Mouse (Mus musculus) layer of hippocampus, postnatal 36 days (tissue): ENCODE results near the gene Scgn. TPM values are rescaled to one million over a fixed set of nuclear protein-coding genes. Genes with fewer than 3 reads are reported as not detected.

Experiments used
- DNase-seq, 2 experiments: peaks; one replicate each; pipeline ENCODE4 v3.0.0; 2022
- microRNA-seq, 2 experiments: library from miRNA; unstranded; fragments of <30 nt; microRNA quantifications; one replicate each; pipeline ENCODE4 v1.2.0; 2021
- total RNA-seq, 2 experiments: library from RNA; stranded (reverse); gene quantifications; 2 replicates each; pipeline ENCODE4 v1.2.3; 2021

Scgn gene
- total RNA-seq, 2 experiments from 2014 or later = 0.99 to 1.2 TPM

DNA sequence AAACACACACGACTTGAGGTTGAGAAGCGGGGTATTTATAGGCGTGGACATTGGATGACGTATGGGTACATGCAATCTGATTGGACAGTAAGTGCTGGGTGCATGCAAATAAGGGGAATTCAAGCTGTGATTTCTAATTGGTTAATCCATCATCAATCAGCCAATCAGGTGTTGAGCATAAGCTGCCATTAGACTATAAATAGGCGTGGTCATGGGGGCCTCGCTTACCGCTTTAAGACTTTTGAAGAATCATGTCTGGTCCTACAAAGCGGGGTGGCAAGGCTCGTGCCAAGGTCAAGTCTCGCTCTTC is 56.8 kb downstream of the Scgn start, which contains the start of gene Hist1h2aa:
Hist1h2aa (plus strand) TSS at position 252 of the 310 bp plus-strand sequence.
- DNase-seq = no peak

DNA sequence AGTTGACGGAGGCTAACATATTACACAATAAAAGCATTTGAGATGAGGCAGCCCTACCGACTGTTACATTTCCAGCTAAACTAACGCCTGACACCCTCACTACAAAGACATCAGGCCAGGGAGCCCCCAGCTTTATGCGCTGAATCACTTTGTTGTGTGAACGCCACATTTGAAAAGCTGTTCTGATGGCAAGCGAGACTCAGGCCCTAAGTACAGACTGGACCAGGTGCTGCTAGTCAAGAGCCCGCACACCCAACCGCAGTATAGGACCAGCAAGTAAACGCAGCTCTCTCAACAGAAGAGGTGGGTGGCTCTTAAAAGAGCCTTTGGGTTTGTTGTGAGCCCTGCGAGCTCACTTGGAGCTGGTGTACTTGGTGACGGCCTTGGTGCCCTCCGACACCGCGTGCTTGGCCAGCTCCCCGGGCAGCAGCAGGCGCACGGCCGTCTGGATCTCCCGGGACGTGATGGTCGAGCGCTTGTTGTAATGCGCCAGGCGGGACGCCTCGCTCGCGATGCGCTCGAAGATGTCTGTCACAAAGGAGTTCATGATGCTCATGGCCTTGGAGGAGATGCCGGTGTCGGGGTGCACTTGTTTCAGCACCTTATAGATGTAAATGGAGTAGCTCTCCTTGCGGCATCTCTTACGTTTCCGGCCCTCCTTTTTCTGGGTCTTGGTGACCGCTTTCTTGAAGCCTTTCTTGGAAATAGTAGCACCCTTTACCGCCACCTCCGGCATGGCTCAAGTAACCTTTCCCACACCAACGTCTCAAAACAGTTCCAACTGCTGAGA is 57.4 kb downstream of the Scgn start, which contains the start of gene Hist1h2ba:
Hist1h2ba (minus strand) TSS at position 736 of the 790 bp plus-strand sequence.
- DNase-seq = no peak

DNA sequence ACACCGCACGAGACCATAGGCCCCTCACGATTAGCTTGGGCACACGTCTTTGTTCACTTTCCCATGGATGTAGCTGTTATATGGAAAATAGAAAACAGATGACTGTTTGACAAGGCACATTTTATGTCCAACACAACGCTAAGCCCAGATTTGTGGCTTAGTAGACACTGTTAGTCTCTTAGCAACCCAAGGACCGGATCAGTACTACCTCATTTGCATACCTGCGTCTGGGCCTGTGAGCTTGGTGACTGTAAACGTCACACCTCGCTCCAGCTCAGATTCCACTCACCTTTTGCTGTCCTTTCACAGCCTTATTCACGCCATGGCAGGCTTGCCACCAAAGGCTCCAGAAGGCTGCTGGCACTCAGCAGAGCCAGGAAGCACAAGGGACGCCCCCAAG is 60.1 kb downstream of the Scgn start:
- DNase-seq = no peak

DNA sequence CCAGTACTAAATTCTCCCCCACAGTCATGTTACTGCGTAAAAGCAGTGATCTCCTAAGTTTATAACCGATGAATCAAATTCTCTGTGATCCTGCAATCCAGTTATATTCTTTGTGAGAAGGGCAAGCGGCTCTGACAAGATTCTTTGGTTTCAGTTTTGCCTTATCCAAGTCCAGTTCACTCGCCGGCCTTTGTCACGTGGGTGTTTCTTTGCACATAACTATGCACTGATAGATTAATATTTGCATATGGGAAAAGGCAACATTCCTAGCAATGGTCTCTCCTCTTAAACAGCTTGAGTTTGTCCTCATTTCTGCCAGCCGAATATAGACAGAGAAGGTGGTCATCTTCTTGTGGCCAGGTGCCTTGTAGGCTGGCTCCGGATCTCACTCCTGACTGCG is 60.6 kb downstream of the Scgn start:
- no peak for DNase-seq

DNA sequence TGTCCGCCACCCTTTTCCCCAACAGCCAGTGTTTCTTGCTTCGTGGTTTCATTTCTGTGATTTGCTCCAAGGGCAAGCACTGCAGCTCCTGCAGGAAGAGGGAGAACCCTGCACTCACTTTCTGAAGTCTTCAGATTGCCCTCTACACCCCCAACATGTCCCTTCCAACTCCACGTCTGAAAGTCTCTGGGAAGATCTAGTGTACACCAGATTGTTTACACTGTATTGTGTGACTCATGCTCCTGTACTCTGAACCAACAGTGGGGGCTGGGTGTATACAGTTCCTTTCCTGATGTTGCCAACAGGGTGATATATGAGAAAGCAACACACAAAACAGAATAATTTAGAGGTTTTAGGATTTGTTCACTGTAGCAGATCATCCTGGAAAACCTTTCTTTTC is 62.4 kb downstream of the Scgn start:
- DNase-seq = no peak

DNA sequence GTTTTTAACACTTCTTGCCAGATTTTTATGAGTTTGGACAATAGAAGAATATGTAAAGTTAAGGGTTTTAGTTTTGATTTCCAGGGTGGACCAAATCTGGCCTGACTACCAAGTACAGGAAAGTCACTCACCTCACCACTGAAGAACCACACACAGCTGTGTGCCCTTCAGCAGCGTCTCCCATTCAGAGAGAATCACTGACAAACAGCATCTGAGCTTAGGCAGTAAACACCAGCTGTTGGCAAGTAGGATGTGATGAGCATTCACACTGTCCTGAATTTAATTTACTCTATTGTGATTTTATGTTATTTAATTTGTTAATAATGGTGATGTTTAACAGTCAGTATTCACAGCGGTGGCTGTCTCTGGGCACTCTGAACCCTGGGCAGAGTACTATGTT is 65.2 kb downstream of the Scgn start:
- DNase-seq = no peak

DNA sequence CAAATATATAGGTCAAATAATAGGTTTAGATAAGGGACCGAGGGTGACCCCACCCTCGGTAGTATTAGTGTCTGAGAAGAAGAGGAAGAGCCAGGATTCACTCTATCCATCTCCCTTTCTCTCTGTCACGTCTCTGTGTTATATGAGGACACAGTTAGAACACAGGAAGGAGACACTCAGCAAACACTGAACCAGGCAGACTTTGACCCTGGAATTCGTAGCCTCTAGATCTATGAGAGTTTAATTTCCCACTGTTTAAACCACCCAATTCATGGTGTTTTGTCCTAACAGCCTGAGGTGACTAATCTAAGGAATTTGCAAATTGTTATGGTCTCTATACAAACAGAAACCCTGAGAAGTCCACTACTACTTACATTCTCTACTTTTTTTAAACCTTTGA is 73.3 kb downstream of the Scgn start:
- no peak for DNase-seq

DNA sequence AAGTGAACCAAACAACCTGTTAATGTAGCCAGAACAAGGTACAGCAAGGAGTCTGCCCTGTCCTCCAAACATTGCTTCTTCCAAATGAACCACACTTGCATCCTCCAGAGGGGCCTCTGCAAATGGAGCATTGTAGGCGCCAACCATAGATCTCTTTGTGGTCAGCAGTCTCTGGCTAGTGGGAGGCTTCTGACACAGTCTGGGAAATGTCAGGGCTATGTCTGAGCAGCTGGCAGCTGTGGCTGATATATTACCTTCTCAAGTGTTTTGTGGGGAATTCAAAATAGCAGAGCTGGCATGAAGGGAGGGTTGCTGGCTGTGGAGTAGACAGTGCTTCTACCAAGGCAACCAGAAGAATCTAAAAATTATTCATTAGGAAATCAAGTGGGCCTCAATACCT is 74.9 kb downstream of the Scgn start:
- DNase-seq = no peak

DNA sequence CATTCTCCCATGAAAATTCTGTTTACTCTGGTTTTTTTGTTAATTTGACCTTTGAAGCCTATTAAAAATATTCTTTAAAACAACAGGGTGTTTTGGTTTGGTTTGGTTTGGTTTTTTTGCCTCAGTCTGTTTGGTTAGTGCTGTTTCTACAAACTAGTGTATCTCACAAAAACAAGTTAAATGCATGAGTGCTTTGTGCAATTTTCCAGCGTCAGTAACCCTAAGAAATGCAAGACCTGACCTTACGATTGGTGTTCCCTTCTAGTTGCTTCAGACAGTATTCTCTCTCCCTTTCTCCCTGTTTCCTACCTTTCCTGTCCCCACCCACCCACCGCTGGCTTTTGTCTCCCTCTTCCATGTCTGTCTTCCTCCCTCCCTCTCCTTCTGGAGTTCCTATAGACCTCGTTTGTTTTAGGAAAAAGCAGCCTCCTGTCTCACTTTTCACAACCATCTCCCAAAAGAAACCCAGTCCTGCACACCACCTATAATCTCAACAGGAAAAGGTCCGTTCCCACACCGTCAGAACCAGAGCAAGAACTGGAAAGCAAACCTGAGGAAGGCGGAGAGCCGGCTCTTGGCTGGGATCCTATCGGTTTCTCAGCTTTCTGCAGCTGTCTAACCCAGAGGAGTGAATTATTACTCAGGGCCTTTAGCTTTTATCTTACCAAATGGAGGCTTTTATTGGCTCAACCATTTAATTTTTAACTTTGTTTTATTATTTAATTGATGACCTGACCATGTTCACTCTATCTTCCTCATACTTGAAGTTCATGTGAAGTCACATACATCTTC is 76.4 kb downstream of the Scgn start, which contains the start of gene Slc17a4:
Slc17a4 (minus strand) TSS at position 634 of the 792 bp plus-strand sequence.
- DNase-seq = no peak

DNA sequence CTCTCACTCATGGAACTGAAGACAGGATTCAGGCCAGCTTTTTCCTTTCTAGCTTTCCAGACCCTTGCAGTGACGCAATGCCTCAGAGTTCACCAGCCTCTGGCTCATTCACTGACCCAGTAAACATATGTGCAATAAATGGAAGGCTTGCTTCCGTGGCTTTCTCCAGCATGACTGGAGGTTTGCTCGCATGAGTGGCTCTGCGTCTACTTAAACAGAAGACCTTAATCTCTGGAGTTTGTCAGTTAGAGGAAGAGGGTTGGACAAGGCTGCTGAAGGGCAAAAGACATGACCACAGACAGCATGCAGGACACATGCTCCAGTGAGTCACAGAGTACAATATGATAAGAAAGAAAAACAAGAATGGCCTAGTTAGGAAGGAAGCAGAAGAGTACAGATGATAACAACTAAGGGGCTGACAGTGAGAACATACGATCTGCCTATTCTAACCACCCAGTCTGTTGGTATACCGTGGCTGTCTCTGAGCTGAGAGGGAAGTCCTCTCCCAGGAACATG is 77.2 kb downstream of the Scgn start:
- DNase-seq = no peak

DNA sequence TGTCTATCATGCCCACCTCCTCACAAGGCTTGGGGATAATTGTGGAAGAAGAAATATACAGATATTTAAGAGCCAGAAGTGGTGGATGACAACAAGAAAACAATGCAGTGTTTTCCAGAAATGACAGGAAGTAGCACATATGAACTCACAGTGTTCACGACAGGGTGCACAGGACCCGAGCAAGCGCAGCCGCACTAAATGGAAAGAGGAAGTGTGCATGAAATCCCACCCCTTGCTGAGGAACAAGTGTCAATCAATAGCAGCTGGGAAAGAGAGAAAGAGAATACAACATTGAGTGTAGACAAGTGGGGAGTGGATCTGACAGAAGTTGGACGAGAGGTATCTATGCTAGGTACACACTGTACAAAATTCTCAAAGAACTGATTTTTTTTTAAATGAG is 79.7 kb downstream of the Scgn start:
- DNase-seq = no peak

DNA sequence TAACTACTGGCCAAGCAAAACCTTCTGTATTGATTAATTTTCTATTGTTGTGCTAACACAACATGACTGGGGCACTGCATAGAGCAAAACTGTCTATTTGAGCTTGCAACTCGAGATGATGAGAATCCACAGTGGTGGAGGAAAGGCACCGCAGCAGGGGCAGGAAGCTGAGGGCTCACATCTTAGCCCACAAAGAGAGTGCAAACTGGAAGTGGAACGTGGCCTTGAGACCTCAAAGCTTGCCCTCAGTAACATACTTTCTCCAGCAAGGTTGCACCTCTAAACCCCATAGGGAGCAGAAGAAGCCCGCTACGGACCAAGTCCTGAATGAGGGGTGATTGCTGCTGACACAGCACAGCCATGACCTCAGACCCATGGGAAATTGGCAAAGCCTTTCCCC is 80.9 kb downstream of the Scgn start:
- no peak for DNase-seq

DNA sequence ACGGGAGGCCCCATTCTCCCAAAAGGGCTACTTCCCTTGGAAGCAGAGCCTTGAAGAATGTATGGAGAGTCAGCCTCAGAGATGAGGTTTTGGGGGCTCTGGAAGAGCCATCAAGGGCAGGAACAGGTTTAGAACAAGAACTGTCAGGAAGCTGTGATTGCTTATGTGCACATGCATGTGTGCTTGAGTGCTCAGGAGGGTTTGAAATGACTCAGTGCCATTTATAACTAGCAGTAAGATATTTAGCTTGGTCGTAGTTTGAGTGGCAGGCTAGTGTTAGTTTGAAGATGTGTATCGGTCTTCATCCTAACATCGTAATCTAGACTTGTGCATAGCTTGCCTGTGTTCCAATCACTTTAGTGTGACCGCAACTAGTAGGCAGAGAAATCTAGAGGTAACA is 84.1 kb downstream of the Scgn start:
- no peak for DNase-seq

Small RNA genes lying within 50 kb of the gene (microRNA-seq; reads per million reads assigned to microRNA genes)
- 0 reads per million in 2 experiments for gene Gm44344

Other genes starting within 250 kb of the Scgn start
- 1 to 10 TPM; 2.5 to 5.2 TPM for gene Hist1h3c, start 245.6 kb downstream of the Scgn start, total RNA-seq
- 10 to 100 TPM; 23.0 to 24.2 TPM for gene Hist1h2bb, start 244.5 kb downstream of the Scgn start, total RNA-seq
- gene Hist1h2ab, start 240.1 kb downstream of the Scgn start, total RNA-seq = 10 to 100 TPM; 29.8 to 37.0 TPM
- gene Hist1h3b, start 238.9 kb downstream of the Scgn start, total RNA-seq = 10 to 100 TPM; 15.0 to 21.4 TPM
- gene Hist1h4b, start 234.2 kb downstream of the Scgn start, total RNA-seq = 10 to 100 TPM; 83.9 to 89.6 TPM
- gene Hist1h4a, start 230.0 kb downstream of the Scgn start, total RNA-seq = 10 to 100 TPM; 35.4 to 47.1 TPM
- 10 to 100 TPM; 37.3 to 46.3 TPM for gene Hist1h3a, start 228.8 kb downstream of the Scgn start, total RNA-seq
- 10 to 100 TPM; 17.0 to 19.5 TPM for gene Hist1h1a, start 227.5 kb downstream of the Scgn start, total RNA-seq
- under 1 TPM in 1 of 2 experiments, not detected in 1; 0.18 TPM for gene Trim38, start 221.3 kb downstream of the Scgn start, total RNA-seq
- gene Slc17a2, start 184.2 kb downstream of the Scgn start, total RNA-seq = under 1 TPM in 1 of 2 experiments, not detected in 1; 0.23 TPM
- gene Slc17a3, start 151.8 kb downstream of the Scgn start, total RNA-seq = not detected
- not detected for gene Slc17a1, start 123.5 kb downstream of the Scgn start, total RNA-seq
- gene Slc17a4, start 76.2 kb downstream of the Scgn start, total RNA-seq = not detected
- not detected for gene Hist1h2ba, start 57.1 kb downstream of the Scgn start, total RNA-seq
- gene Hist1h2aa, start 56.8 kb downstream of the Scgn start, total RNA-seq = not detected